Mouse (Mus musculus) hindbrain, postnatal 0 days (tissue): ENCODE measurements around the gene Lipm. TPM values are rescaled to one million over a fixed set of nuclear protein-coding genes. Genes with fewer than 3 reads are reported as not detected.

Source experiments
- ATAC-seq: fragments of 200-750 bp; cut with Nextera tagmentation; 2 replicates; pipeline ENCODE4 v1.8.0; 2017; ENCODE audit warnings: mild to moderate bottlenecking, moderate TSS enrichment, moderate library complexity
- DNase-seq: peaks from one replicate; pipeline ENCODE4 v3.0.0-alpha.2; 2015; ENCODE audit warnings: low spot score
- H3K27ac ChIP-seq: fragments of 300-500 bp; sonication (generic); 2 replicates; pipeline ENCODE4 v1.5.1; 2014; ENCODE audit warnings: mild to moderate bottlenecking
- H3K27me3 ChIP-seq: fragments of 300-500 bp; sonication (generic); 2 replicates; pipeline ENCODE4 v1.6.1; 2014; ENCODE audit warnings: low read length, mixed read lengths; ENCODE audit not compliant: insufficient read depth
- H3K36me3 ChIP-seq: fragments of 300-500 bp; sonication (generic); 2 replicates; pipeline ENCODE4 v1.6.1; 2014; ENCODE audit warnings: low read length, mixed read lengths; ENCODE audit not compliant: insufficient read depth
- H3K4me1 ChIP-seq: fragments of 300-500 bp; sonication (generic); 2 replicates; pipeline ENCODE4 v1.6.1; 2014; ENCODE audit warnings: antibody characterized with exemption, low read length, mixed read lengths; ENCODE audit not compliant: insufficient read depth
- H3K4me2 ChIP-seq: fragments of 300-500 bp; sonication (generic); 2 replicates; pipeline ENCODE4 v1.6.1; 2014; ENCODE audit warnings: low read depth, mild to moderate bottlenecking, low read length, moderate library complexity, mixed read lengths
- H3K4me3 ChIP-seq: fragments of 300-500 bp; sonication (generic); 2 replicates; pipeline ENCODE4 v1.5.1; 2014; ENCODE audit warnings: low read length
- H3K9ac ChIP-seq: fragments of 300-500 bp; sonication (generic); replicated peaks from 2 replicates; pipeline ENCODE4 v1.6.1; 2014; ENCODE audit warnings: mild to moderate bottlenecking, low read length, moderate library complexity, mixed read lengths
- H3K9me3 ChIP-seq: fragments of 300-500 bp; sonication (generic); 2 replicates; pipeline ENCODE4 v1.6.1; 2016; ENCODE audit warnings: low read length, mixed read lengths
- CTCF ChIP-seq: IDR thresholded peaks from 2 replicates; pipeline ENCODE4 v1.5.1; 2016; ENCODE audit warnings: antibody characterized with exemption, control low read depth, low read depth
- WGBS: fragments of 180-500 bp; shearing (Covaris S2); extraction: QIAGEN DNeasy Blood & Tissue Kit; methylation state at CpG from one replicate; pipeline ENCODE4 v1.1.7; 2014; 5-methylcytosine and 5-hydroxymethylcytosine counted together
- polyA plus RNA-seq: library from polyadenylated mRNA; unstranded; fragments of >200 nt; fragmentation: Nextera tagmentation; extraction: Ambion mirVana; gene quantifications from 2 replicates; pipeline ENCODE4 v1.2.1, GENCODE M21; 2015
- total RNA-seq: library from RNA; depleted of rRNA; stranded (reverse); fragments of >200 nt; gene quantifications from 2 replicates; pipeline ENCODE4 v1.2.3, GENCODE M21; 2014

The Lipm gene
- total and polyA plus RNA-seq, 2 experiments from 2014 or later, result 0.16 TPM; not detected in 1

GRCm38 (mm10) chr19:34089011-34089680 lies 11.6 kb upstream of the Lipm start:
- no peaks in the 10 kb centered on the region for H3K27me3 ChIP-seq
- no peak overlapping the region for H3K4me3 ChIP-seq
- no peak for ATAC-seq
- peak; percentile 21 for DNase-seq
- no peak for TF ChIP-seq CTCF
- no peaks in the 10 kb centered on the region for H3K4me1 ChIP-seq
- H3K9ac ChIP-seq, result no peak overlapping the region
- no peaks in the 10 kb centered on the region for H3K36me3 ChIP-seq
- no peaks in the 10 kb centered on the region for H3K9me3 ChIP-seq
- H3K4me2 ChIP-seq, result no peak overlapping the region
- no peak overlapping the region for H3K27ac ChIP-seq
- 63% methylated on average over 3 of the region's 3 CpGs for WGBS

GRCm38 (mm10) chr19:34095381-34095780 lies 5.4 kb upstream of the Lipm start:
- Histone ChIP-seq H3K9ac (no peak overlapping the region), H3K27me3 (no peaks in the 10 kb centered on the region), H3K4me2 (no peak overlapping the region), H3K4me3 (no peak overlapping the region), H3K4me1 (no peaks in the 10 kb centered on the region), H3K9me3 (no peaks in the 10 kb centered on the region), H3K27ac (no peak overlapping the region), H3K36me3 (no peaks in the 10 kb centered on the region)
- ATAC-seq (no peak), DNase-seq (no peak)
- TF ChIP-seq CTCF, result no peak
- WGBS, result 82% methylated on average over 5 of the region's 5 CpGs

- TF ChIP-seq CTCF, result peak; percentile 24; the same call in 1 of the 2 replicates
- H3K27me3 ChIP-seq, result no peaks in the 10 kb centered on the region
- no peak overlapping the region for H3K4me2 ChIP-seq
- ATAC-seq, result no peak
- no peaks in the 10 kb centered on the region for H3K4me1 ChIP-seq
- peak; percentile 2 for DNase-seq
- H3K9ac ChIP-seq, result no peak overlapping the region
- H3K4me3 ChIP-seq, result no peak overlapping the region
- no peaks in the 10 kb centered on the region for H3K36me3 ChIP-seq
- no peak overlapping the region for H3K27ac ChIP-seq
- WGBS, result 51% methylated on average over 1 of the region's 1 CpGs
- no peaks in the 10 kb centered on the region for H3K9me3 ChIP-seq
Measured at GRCm38 (mm10) chr19:34096228-34096627, 4.5 kb upstream of the Lipm start.

- Histone ChIP-seq H3K9me3 (no peaks in the 10 kb centered on the region), H3K27ac (no peak overlapping the region), H3K36me3 (no peaks in the 10 kb centered on the region), H3K4me1 (no peaks in the 10 kb centered on the region), H3K4me2 (no peak overlapping the region), H3K27me3 (no peaks in the 10 kb centered on the region), H3K4me3 (no peak overlapping the region), H3K9ac (no peak overlapping the region)
- 90% methylated on average over 7 of the region's 7 CpGs for WGBS
- ATAC-seq (no peak), DNase-seq (no peak)
- no peak for TF ChIP-seq CTCF
Measured at GRCm38 (mm10) chr19:34101888-34102287, 1.2 kb downstream of the Lipm start.

- no peak overlapping the region for H3K27ac ChIP-seq
- ATAC-seq (no peak), DNase-seq (no peak)
- H3K9ac ChIP-seq, result no peak overlapping the region
- H3K4me1 ChIP-seq, result no peaks in the 10 kb centered on the region
- TF ChIP-seq CTCF, result no peak
- H3K27me3 ChIP-seq, result no peaks in the 10 kb centered on the region
- no peak overlapping the region for H3K4me3 ChIP-seq
- 92% methylated on average over 3 of the region's 3 CpGs for WGBS
- no peak overlapping the region for H3K4me2 ChIP-seq
- no peaks in the 10 kb centered on the region for H3K9me3 ChIP-seq
- no peaks in the 10 kb centered on the region for H3K36me3 ChIP-seq
Measured at GRCm38 (mm10) chr19:34104841-34105240, 4.1 kb downstream of the Lipm start.

GRCm38 (mm10) chr19:34119102-34119501 lies 18.4 kb downstream of the Lipm start:
- TF ChIP-seq CTCF, result no peak
- Histone ChIP-seq H3K4me2 (no peak overlapping the region), H3K27ac (no peak overlapping the region), H3K9me3 (no peaks in the 10 kb centered on the region), H3K36me3 (no peaks in the 10 kb centered on the region), H3K9ac (no peak overlapping the region), H3K4me1 (no peaks in the 10 kb centered on the region), H3K27me3 (no peaks in the 10 kb centered on the region), H3K4me3 (no peak overlapping the region)
- ATAC-seq (no peak), DNase-seq (no peak)
- WGBS, result 86% methylated on average over 1 of the region's 1 CpGs

- 88% methylated on average over 4 of the region's 4 CpGs for WGBS
- DNase-seq, result no peak
Measured at GRCm38 (mm10) chr19:34119653-34120052, 18.9 kb downstream of the Lipm start.

More at GRCm38 (mm10) chr19:34119653-34120052, 18.9 kb downstream of the Lipm start:
- H3K36me3 ChIP-seq, result no peaks in the 10 kb centered on the region
- ATAC-seq, result no peak
- H3K4me3 ChIP-seq, result no peak overlapping the region
- no peaks in the 10 kb centered on the region for H3K9me3 ChIP-seq
- no peak overlapping the region for H3K9ac ChIP-seq
- no peaks in the 10 kb centered on the region for H3K27me3 ChIP-seq
- H3K4me2 ChIP-seq, result no peak overlapping the region
- H3K27ac ChIP-seq, result no peak overlapping the region
- no peaks in the 10 kb centered on the region for H3K4me1 ChIP-seq
- TF ChIP-seq CTCF, result no peak
